Mouse (Mus musculus) lung, embryonic 14.5 days (tissue): ENCODE measurements around the gene Hoxd3. TPM values are rescaled to one million over a fixed set of nuclear protein-coding genes. Genes with fewer than 3 reads are reported as not detected.

Experiments used
- ATAC-seq: fragments of 200-750 bp; cut with Nextera tagmentation; 2 replicates; pipeline ENCODE4 v1.8.0; 2017; ENCODE audit warnings: mild to moderate bottlenecking, moderate TSS enrichment, moderate library complexity; ENCODE audit not compliant: insufficient read depth
- DNase-seq: peaks from one replicate; pipeline ENCODE4 v3.0.0-alpha.2; 2015
- H3K27ac ChIP-seq: fragments of 300-500 bp; sonication (generic); 2 replicates; pipeline ENCODE4 v1.5.1; 2014; ENCODE audit warnings: low read depth, mild to moderate bottlenecking, moderate library complexity
- H3K27me3 ChIP-seq: fragments of 300-500 bp; sonication (generic); 2 replicates; pipeline ENCODE4 v1.6.1; 2014; ENCODE audit warnings: low read length, control low read depth; ENCODE audit not compliant: insufficient read depth
- H3K36me3 ChIP-seq: fragments of 300-500 bp; sonication (generic); 2 replicates; pipeline ENCODE4 v1.6.1; 2014; ENCODE audit warnings: control low read depth; ENCODE audit not compliant: insufficient read depth
- H3K4me1 ChIP-seq: fragments of 300-500 bp; sonication (generic); 2 replicates; pipeline ENCODE4 v1.6.1; 2014; ENCODE audit warnings: antibody characterized with exemption, control low read depth; ENCODE audit not compliant: insufficient read depth
- H3K4me2 ChIP-seq: fragments of 300-500 bp; sonication (generic); 2 replicates; pipeline ENCODE4 v1.6.1; 2014; ENCODE audit warnings: mild to moderate bottlenecking
- H3K4me3 ChIP-seq: fragments of 300-500 bp; sonication (generic); 2 replicates; pipeline ENCODE4 v1.5.1; 2014; ENCODE audit warnings: low read depth, low read length
- H3K9ac ChIP-seq: fragments of 300-500 bp; sonication (generic); 2 replicates; pipeline ENCODE4 v1.6.1; 2014
- H3K9me3 ChIP-seq: fragments of 300-500 bp; sonication (generic); 2 replicates; pipeline ENCODE4 v1.6.1; 2016; ENCODE audit warnings: low read depth, low read length, control low read depth
- CTCF ChIP-seq: IDR thresholded peaks from 2 replicates; pipeline ENCODE4 v1.5.1; 2016; ENCODE audit warnings: antibody characterized with exemption, low read depth
- WGBS: fragments of 180-500 bp; shearing (Covaris S2); extraction: QIAGEN DNeasy Blood & Tissue Kit; methylation state at CpG from one replicate; pipeline ENCODE4 v1.1.7; 2014; 5-methylcytosine and 5-hydroxymethylcytosine counted together
- polyA plus RNA-seq: library from polyadenylated mRNA; unstranded; fragments of >200 nt; fragmentation: Nextera tagmentation; extraction: Ambion mirVana; gene quantifications from 2 replicates; pipeline ENCODE4 v1.2.1, GENCODE M21; 2014

The Hoxd3 gene
- polyA plus RNA-seq, 1 experiment from 2014 or later: not detected

- WGBS: 1% methylated on average over 6 of the region's 6 CpGs
- H3K9me3 ChIP-seq: no peaks in the 10 kb centered on the region
- H3K9ac ChIP-seq: no peak overlapping the region; the same call in 1 of the 2 replicates
- no peaks in the 10 kb centered on the region for H3K4me1 ChIP-seq
- no peak for ATAC-seq
- DNase-seq: no peak
- H3K4me3 ChIP-seq: no peak overlapping the region
- no peaks in the 10 kb centered on the region for H3K36me3 ChIP-seq
- TF ChIP-seq CTCF: no peak
- H3K27me3 ChIP-seq: peaks cover 99% of the 10 kb centered on the region
- no peak overlapping the region for H3K27ac ChIP-seq
- no peak overlapping the region for H3K4me2 ChIP-seq
Observed at GRCm38 (mm10) chr2:74733765-74734164, 22.0 kb downstream of the Hoxd3 start.

- TF ChIP-seq CTCF: no peak
- Histone ChIP-seq H3K36me3 (no peaks in the 10 kb centered on the region), H3K9ac (no peak overlapping the region), H3K9me3 (no peaks in the 10 kb centered on the region), H3K27me3 (peaks cover 99% of the 10 kb centered on the region), H3K4me1 (no peaks in the 10 kb centered on the region), H3K4me2 (no peak overlapping the region), H3K27ac (no peak overlapping the region), H3K4me3 (no peak overlapping the region)
- 3% methylated on average over 13 of the region's 13 CpGs for WGBS
- no peak for DNase-seq
- no peak for ATAC-seq
Observed at GRCm38 (mm10) chr2:74734451-74734850, 22.7 kb downstream of the Hoxd3 start.

DNA sequence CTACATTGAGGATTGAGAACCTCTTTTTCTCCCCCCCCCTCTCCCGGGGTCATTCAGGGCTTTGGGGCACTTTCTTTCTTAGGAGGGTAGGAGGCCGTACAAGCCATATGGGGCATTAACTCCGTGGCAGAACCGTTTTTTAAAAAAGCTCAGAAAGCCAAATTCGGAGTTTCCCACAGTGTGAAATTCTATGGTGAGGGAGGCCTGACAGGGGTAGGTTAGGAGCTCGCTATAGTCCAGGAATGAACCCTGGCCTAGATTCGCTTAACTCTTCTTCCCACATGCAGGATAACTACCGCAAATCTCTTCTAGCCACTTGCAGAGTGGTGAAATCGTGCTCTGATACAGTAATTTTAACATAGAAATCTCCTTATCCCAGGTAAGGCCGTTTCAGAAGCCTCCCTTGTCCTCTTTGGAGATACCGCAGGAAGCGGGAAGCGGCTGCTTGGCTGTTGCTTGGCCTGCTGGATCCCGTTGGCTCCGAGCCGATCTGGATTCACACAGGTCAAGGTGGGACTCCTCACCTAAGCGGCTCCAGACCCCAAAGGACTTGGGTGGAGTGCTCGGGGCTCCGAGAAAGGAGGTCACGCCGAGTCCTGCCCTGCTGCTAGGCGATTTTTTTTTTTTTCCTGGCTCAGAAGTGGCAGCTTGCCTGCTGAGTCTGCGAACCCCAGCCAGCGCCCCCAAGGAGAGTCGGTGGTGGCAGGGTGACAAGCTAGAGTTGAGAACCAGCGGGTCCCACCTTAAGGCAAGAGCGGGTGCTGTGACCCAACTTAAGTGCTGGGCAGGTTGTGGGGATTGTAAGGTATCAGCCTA lies 23.5 kb downstream of the Hoxd3 start:
- Histone ChIP-seq H3K27me3 (peaks cover 100% of the 10 kb centered on the region), H3K4me1 (no peaks in the 10 kb centered on the region), H3K36me3 (no peaks in the 10 kb centered on the region), H3K4me3 (no peak overlapping the region), H3K4me2 (no peak overlapping the region), H3K9ac (no peak overlapping the region), H3K27ac (no peak overlapping the region), H3K9me3 (no peaks in the 10 kb centered on the region)
- TF ChIP-seq CTCF: no peak
- 4% methylated on average over 27 of the region's 27 CpGs for WGBS
- ATAC-seq (no peak), DNase-seq (no peak)

- ATAC-seq: no peak
- DNase-seq: no peak
- Histone ChIP-seq H3K9me3 (no peaks in the 10 kb centered on the region), H3K9ac (no peak overlapping the region), H3K27ac (no peak overlapping the region), H3K27me3 (peaks cover 100% of the 10 kb centered on the region), H3K4me2 (peak overlapping the region; percentile 44), H3K4me3 (peak overlapping the region; percentile 7; the same call in 1 of the 2 replicates), H3K36me3 (no peaks in the 10 kb centered on the region), H3K4me1 (no peaks in the 10 kb centered on the region)
- TF ChIP-seq CTCF: no peak
- WGBS: 3% methylated on average over 42 of the region's 42 CpGs
Observed at GRCm38 (mm10) chr2:74735851-74736687, 24.3 kb downstream of the Hoxd3 start.

DNA sequence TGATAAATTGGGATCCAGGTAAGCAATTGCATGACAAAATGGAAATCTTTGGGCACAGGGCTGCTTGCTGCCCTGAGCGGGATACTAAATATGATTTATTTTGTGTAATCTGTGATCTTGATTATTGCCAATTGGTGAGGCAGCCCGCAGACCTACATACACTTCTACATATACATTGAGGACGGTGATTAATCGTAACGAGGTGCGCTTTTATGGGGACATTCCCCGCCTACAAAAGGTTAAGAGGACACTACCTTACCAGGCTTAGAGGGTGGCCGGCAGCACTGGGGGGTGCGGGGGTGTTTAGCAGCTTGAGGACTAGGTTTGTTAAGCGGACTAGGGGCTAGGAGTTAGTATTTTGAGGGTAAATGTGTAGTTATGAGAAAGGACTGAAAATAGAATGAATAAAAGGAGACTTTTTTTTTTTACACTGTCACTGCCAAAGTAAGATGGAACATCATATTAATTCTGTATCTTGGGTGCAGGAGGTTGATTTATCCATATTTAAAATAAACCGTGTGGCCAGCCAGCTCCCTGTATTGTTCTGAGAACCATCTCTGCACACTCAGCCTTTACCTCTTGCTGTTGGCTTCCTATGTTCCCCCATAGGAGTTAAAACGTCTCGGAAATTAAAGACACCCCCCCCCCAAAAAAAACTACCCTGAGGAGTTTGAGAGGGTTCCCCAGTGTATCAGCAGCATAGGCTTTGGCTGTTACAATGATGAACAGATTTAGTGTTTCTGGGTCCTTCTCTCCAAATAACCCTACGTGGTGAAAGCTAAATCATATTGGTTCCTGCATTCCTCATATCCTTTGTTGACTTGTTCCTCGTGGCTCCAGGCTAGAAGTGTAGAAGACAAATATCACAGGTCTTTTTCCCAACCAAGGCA lies 25.2 kb downstream of the Hoxd3 start:
- H3K4me2 ChIP-seq: no peak overlapping the region
- DNase-seq: no peak
- no peaks in the 10 kb centered on the region for H3K36me3 ChIP-seq
- H3K27me3 ChIP-seq: peaks cover 99% of the 10 kb centered on the region
- 4% methylated on average over 15 of the region's 15 CpGs for WGBS
- no peak overlapping the region for H3K4me3 ChIP-seq
- no peak for ATAC-seq
- no peak for TF ChIP-seq CTCF
- no peak overlapping the region for H3K9ac ChIP-seq
- no peak overlapping the region for H3K27ac ChIP-seq
- no peaks in the 10 kb centered on the region for H3K9me3 ChIP-seq
- no peaks in the 10 kb centered on the region for H3K4me1 ChIP-seq

GRCm38 (mm10) chr2:74737578-74738070 lies 25.9 kb downstream of the Hoxd3 start:
- Histone ChIP-seq H3K4me1 (no peaks in the 10 kb centered on the region), H3K36me3 (no peaks in the 10 kb centered on the region), H3K4me3 (no peak overlapping the region), H3K9me3 (no peaks in the 10 kb centered on the region), H3K9ac (no peak overlapping the region), H3K27me3 (peaks cover 99% of the 10 kb centered on the region), H3K4me2 (no peak overlapping the region), H3K27ac (no peak overlapping the region)
- WGBS: 8% methylated on average over 7 of the region's 7 CpGs
- TF ChIP-seq CTCF: no peak
- ATAC-seq: no peak
- DNase-seq: no peak
